Mouse (Mus musculus) heart, adult 2 months (tissue): ENCODE measurements around the gene Tmem202. TPM values are rescaled to one million over a fixed set of nuclear protein-coding genes. Genes with fewer than 3 reads are reported as not detected.

ENCODE experiments used
- DNase-seq, 2 experiments: peaks; one replicate each; pipeline ENCODE4 v3.0.0; 2021
- H3K27ac ChIP-seq: fragments of 200-600 bp; 2 replicates; pipeline ENCODE4 v1.8.1; 2022
- H3K27me3 ChIP-seq: fragments of 200-500 bp; 2 replicates; pipeline ENCODE4 v1.6.1; 2012; ENCODE audit warnings: mild to moderate bottlenecking, low read length, inconsistent platforms, mixed read lengths; ENCODE audit not compliant: control insufficient read depth, insufficient read depth
- H3K36me3 ChIP-seq: fragments of 200-500 bp; 2 replicates; pipeline ENCODE4 v1.6.1; 2012; ENCODE audit warnings: low read length, inconsistent platforms; ENCODE audit not compliant: control insufficient read depth, insufficient read depth
- H3K4me1 ChIP-seq: fragments of 200-500 bp; 2 replicates; pipeline ENCODE4 v1.6.1; 2011; ENCODE audit warnings: low read length; ENCODE audit not compliant: control insufficient read depth, insufficient read depth
- H3K4me3 ChIP-seq: fragments of 200-600 bp; 2 replicates; pipeline ENCODE4 v1.8.1; 2022
- H3K79me2 ChIP-seq: fragments of 200-500 bp; replicated peaks from 2 replicates; pipeline ENCODE4 v1.6.1; 2012; ENCODE audit warnings: mild to moderate bottlenecking, inconsistent platforms, low read length, moderate library complexity, mixed read lengths; ENCODE audit not compliant: control insufficient read depth, insufficient read depth
- H3K9ac ChIP-seq: fragments of 200-500 bp; 2 replicates; pipeline ENCODE4 v1.6.1; 2012; ENCODE audit warnings: low read depth, mild to moderate bottlenecking, control low read depth, inconsistent platforms, low read length, mixed read lengths
- CTCF ChIP-seq: fragments of 200-600 bp; IDR thresholded peaks from 2 replicates; pipeline ENCODE4 v1.8.1; 2022; ENCODE audit warnings: antibody characterized with exemption, mild to moderate bottlenecking, moderate library complexity
- EP300 ChIP-seq: fragments of 200-500 bp; IDR thresholded peaks from 2 replicates; pipeline ENCODE4 v1.6.1; 2011; ENCODE audit warnings: low read depth, low read length, control low read depth; ENCODE audit not compliant: insufficient read depth
- POLR2A ChIP-seq: fragments of 200-500 bp; IDR thresholded peaks from 2 replicates; pipeline ENCODE4 v1.6.1; 2011; ENCODE audit warnings: mild to moderate bottlenecking, low read depth, low read length, control low read depth; ENCODE audit not compliant: insufficient read depth
- WGBS: fragments of 180-500 bp; shearing (Covaris S2); methylation state at CpG from one replicate; pipeline ENCODE4 v1.1.7; 2018; 5-methylcytosine and 5-hydroxymethylcytosine counted together
- intact Hi-C: fragments of 180-260 bp; cut with DNase I; formaldehyde crosslinking; loops from one replicate; pipeline ENCODE4 v1.15.1; 2025
- polyA plus RNA-seq: library from polyadenylated mRNA; depleted of rRNA; stranded (reverse); fragments of >200 nt; gene quantifications from 2 replicates; pipeline ENCODE4 v1.2.3, GENCODE M21; 2012
- total RNA-seq, 2 experiments: library from RNA; stranded (reverse); gene quantifications; 2 replicates each; pipeline ENCODE4 v1.2.3; 2021

Tmem202 gene
- total and polyA plus RNA-seq, 3 experiments: 0.16 to 0.84 (median 0.37) TPM

GRCm38 (mm10) chr9:59486549-59487065 lies 53.0 kb downstream of the Tmem202 start, which contains the start of gene Arih1:
TSS of gene Arih1 (minus strand) at chr9:59486618.
- Histone ChIP-seq H3K4me3 (peak within 1 kb of the TSS; percentile 87), H3K79me2 (peaks cover 3% of the 10 kb centered on the region; the same call in 1 of the 2 replicates), H3K4me1 (peaks cover 3% of the 10 kb centered on the region), H3K27ac (peak within 1 kb of the TSS; percentile 94), H3K9ac (peak within 1 kb of the TSS; percentile 100), H3K27me3 (no peaks in the 10 kb centered on the region), H3K36me3 (peaks cover 17% of the 10 kb centered on the region)
- intact Hi-C loops: loop anchor here (1.0 to 10.0 kb wide), 5 partner anchors 62 to 171 kb away; partner anchors contain the start of genes Bbs4 and Pkm
- under 1% methylated on average over 56 of the region's 56 CpGs for WGBS
- peak; percentile 100 for DNase-seq
- TF ChIP-seq EP300 (peak; percentile 70; the same call in 1 of the 2 replicates), CTCF (peak; percentile 13; the same call in 1 of the 2 replicates), POLR2A (peak; percentile 86)

GRCm38 (mm10) chr9:59486076-59486518 lies 53.5 kb downstream of the Tmem202 start:
- TF ChIP-seq POLR2A: no peak
- TF ChIP-seq EP300: no peak
- TF ChIP-seq CTCF: no peak
- no peak for DNase-seq
- H3K36me3 ChIP-seq: peaks cover 17% of the 10 kb centered on the region
- H3K27ac ChIP-seq: peak overlapping the region; percentile 94
- under 1% methylated on average over 70 of the region's 71 CpGs for WGBS
- peaks cover 3% of the 10 kb centered on the region; the same call in 1 of the 2 replicates for H3K79me2 ChIP-seq
- peaks cover 3% of the 10 kb centered on the region for H3K4me1 ChIP-seq
- H3K27me3 ChIP-seq: no peaks in the 10 kb centered on the region
- H3K9ac ChIP-seq: peak overlapping the region; percentile 100
- peak overlapping the region; percentile 87 for H3K4me3 ChIP-seq
- intact Hi-C loops: loop anchor here (1.0 to 10.0 kb wide), 5 partner anchors 61 to 171 kb away; partner anchors contain the start of genes Bbs4 and Pkm

GRCm38 (mm10) chr9:59485511-59486075 lies 54.1 kb downstream of the Tmem202 start:
- H3K4me3 ChIP-seq: peak overlapping the region; percentile 87
- intact Hi-C loops: loop anchor here (1.0 to 10.0 kb wide), 6 partner anchors 61 to 195 kb away; partner anchors contain the start of genes Adpgk, Bbs4 and Pkm
- peak overlapping the region; percentile 94 for H3K27ac ChIP-seq
- peak; percentile 81 to 83 for DNase-seq
- peaks cover 3% of the 10 kb centered on the region; the same call in 1 of the 2 replicates for H3K79me2 ChIP-seq
- TF ChIP-seq POLR2A (no peak), EP300 (no peak), CTCF (peak; percentile 46)
- peaks cover 20% of the 10 kb centered on the region for H3K36me3 ChIP-seq
- no peaks in the 10 kb centered on the region for H3K27me3 ChIP-seq
- under 1% methylated on average over 34 of the region's 34 CpGs for WGBS
- H3K9ac ChIP-seq: peak overlapping the region; percentile 100
- H3K4me1 ChIP-seq: peaks cover 3% of the 10 kb centered on the region

GRCm38 (mm10) chr9:59484760-59485159 lies 54.9 kb downstream of the Tmem202 start:
- H3K27ac ChIP-seq: peak overlapping the region; percentile 94
- DNase-seq: no peak
- no peaks in the 10 kb centered on the region for H3K27me3 ChIP-seq
- intact Hi-C loops: loop anchor here (2.0 to 10.0 kb wide), 5 partner anchors 60 to 194 kb away; partner anchors contain the start of genes Adpgk and Pkm
- TF ChIP-seq EP300 (no peak), CTCF (no peak), POLR2A (no peak)
- 2% methylated on average over 7 of the region's 7 CpGs for WGBS
- H3K4me3 ChIP-seq: peak overlapping the region; percentile 87
- H3K79me2 ChIP-seq: peaks cover 3% of the 10 kb centered on the region; the same call in 1 of the 2 replicates
- peaks cover 3% of the 10 kb centered on the region for H3K4me1 ChIP-seq
- peaks cover 22% of the 10 kb centered on the region for H3K36me3 ChIP-seq
- H3K9ac ChIP-seq: peak overlapping the region; percentile 28

- Histone ChIP-seq H3K9ac (no peak overlapping the region), H3K4me3 (no peak overlapping the region), H3K27me3 (no peaks in the 10 kb centered on the region), H3K79me2 (peaks cover 7% of the 10 kb centered on the region; the same call in 1 of the 2 replicates), H3K36me3 (peaks cover 35% of the 10 kb centered on the region), H3K4me1 (peaks cover 8% of the 10 kb centered on the region), H3K27ac (no peak overlapping the region)
- WGBS: 48% methylated on average over 1 of the region's 1 CpGs
- DNase-seq: peak; percentile 20 to 45
- TF ChIP-seq EP300 (no peak), CTCF (peak; percentile 80), POLR2A (no peak)
- intact Hi-C loops: loop anchor here (10.0 kb wide), 1 partner anchor 58 kb away; no protein-coding TSS in a partner anchor
Observed at GRCm38 (mm10) chr9:59482419-59482818, 57.2 kb downstream of the Tmem202 start.
